Mouse (Mus musculus): ENCODE data around the gene 2010111I01Rik.

The 2010111I01Rik gene

GRCm38 (mm10) chr13:63108601-63109000 is 143.9 kb downstream of the 2010111I01Rik start:
- intact Hi-C loops (cut with DNase I): no loop called here

GRCm38 (mm10) chr13:63111297-63112042 is 146.8 kb downstream of the 2010111I01Rik start:
- intact Hi-C loops (cut with DNase I): no loop called here

GRCm38 (mm10) chr13:63112043-63112597 is 147.4 kb downstream of the 2010111I01Rik start:
- intact Hi-C loops (cut with DNase I): no loop called here

GRCm38 (mm10) chr13:63112598-63113372 is 148.1 kb downstream of the 2010111I01Rik start:
- intact Hi-C loops (cut with DNase I): no loop called here

- intact Hi-C loops (cut with DNase I): no loop called here
Measured at GRCm38 (mm10) chr13:63113881-63114301, 149.2 kb downstream of the 2010111I01Rik start.

GRCm38 (mm10) chr13:63115187-63115784 is 150.6 kb downstream of the 2010111I01Rik start:
- intact Hi-C loops (cut with DNase I): no loop called here

- intact Hi-C loops (cut with DNase I): no loop called here
Measured at GRCm38 (mm10) chr13:63117495-63118184, 152.9 kb downstream of the 2010111I01Rik start.

- intact Hi-C loops (cut with DNase I): no loop called here
Measured at GRCm38 (mm10) chr13:63118682-63119081, 154.0 kb downstream of the 2010111I01Rik start.

- intact Hi-C loops (cut with DNase I): no loop called here
Measured at GRCm38 (mm10) chr13:63120296-63120695, 155.6 kb downstream of the 2010111I01Rik start.

- intact Hi-C loops (cut with DNase I): no loop called here
Measured at GRCm38 (mm10) chr13:63121747-63122146, 157.1 kb downstream of the 2010111I01Rik start.

GRCm38 (mm10) chr13:63126206-63126605 is 161.5 kb downstream of the 2010111I01Rik start:
- intact Hi-C loops (cut with DNase I): no loop called here

- intact Hi-C loops (cut with DNase I): no loop called here
Measured at GRCm38 (mm10) chr13:63127516-63127915, 162.8 kb downstream of the 2010111I01Rik start.

- intact Hi-C loops (cut with DNase I): loop anchor here (10.0 kb wide), 1 partner anchor 200 kb away; no protein-coding TSS in a partner anchor
Measured at GRCm38 (mm10) chr13:63134879-63135421, 170.3 kb downstream of the 2010111I01Rik start.

GRCm38 (mm10) chr13:63135994-63136393 is 171.3 kb downstream of the 2010111I01Rik start:
- intact Hi-C loops (cut with DNase I): loop anchor here (10.0 kb wide), 1 partner anchor 199 kb away; no protein-coding TSS in a partner anchor

GRCm38 (mm10) chr13:63136775-63137174 is 172.1 kb downstream of the 2010111I01Rik start:
- intact Hi-C loops (cut with DNase I): loop anchor here (10.0 kb wide), 1 partner anchor 198 kb away; no protein-coding TSS in a partner anchor

GRCm38 (mm10) chr13:63138376-63139048 is 173.8 kb downstream of the 2010111I01Rik start:
- intact Hi-C loops (cut with DNase I): loop anchor here (10.0 kb wide), 1 partner anchor 196 kb away; no protein-coding TSS in a partner anchor

- intact Hi-C loops (cut with DNase I): loop anchor here (10.0 kb wide), 1 partner anchor 195 kb away; no protein-coding TSS in a partner anchor
Measured at GRCm38 (mm10) chr13:63139463-63140226, 175.0 kb downstream of the 2010111I01Rik start.

- intact Hi-C loops (cut with DNase I): no loop called here
Measured at GRCm38 (mm10) chr13:63140784-63141183, 176.1 kb downstream of the 2010111I01Rik start.

GRCm38 (mm10) chr13:63141275-63141674 is 176.6 kb downstream of the 2010111I01Rik start:
- intact Hi-C loops (cut with DNase I): no loop called here

Measured in adrenal gland (tissue).